Mouse (Mus musculus): ENCODE results near the gene Ccnt2. TPM values are rescaled to one million over a fixed set of nuclear protein-coding genes. Genes with fewer than 3 reads are reported as not detected.

Ccnt2 gene
- polyA plus RNA-seq, 1 experiment from 2014 or later = 127 TPM

DNA sequence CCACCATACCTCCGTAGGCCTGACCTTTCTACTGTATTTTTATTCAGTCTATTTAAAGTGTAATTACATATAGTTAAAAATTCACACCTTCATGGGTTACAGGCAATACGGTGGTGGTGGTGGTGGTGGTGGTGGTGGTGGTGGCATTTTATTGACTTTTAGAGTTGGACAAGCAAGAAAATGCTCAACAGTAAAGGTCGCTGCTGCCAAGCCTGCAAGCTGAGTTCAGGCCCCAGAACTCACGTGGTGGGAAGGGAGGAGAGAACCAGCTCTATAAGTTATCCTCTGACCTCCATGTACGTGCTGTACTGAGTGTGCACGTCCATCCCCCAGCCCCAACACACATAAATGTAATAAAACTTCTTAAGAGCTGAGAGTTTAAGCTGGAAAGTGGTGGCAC lies 42.4 kb downstream of the Ccnt2 start:
- 90% methylated on average over 6 of the region's 6 CpGs for WGBS
- Histone ChIP-seq H3K4me2 (ENCODE audit: low read length) (no peak overlapping the region), H3K36me3 (ENCODE audit: control insufficient read depth, insufficient read depth) (no peaks in the 10 kb centered on the region), H3K27ac (ENCODE audit: low read length) (no peak overlapping the region), H3K4me1 (replicated peaks; ENCODE audit: control insufficient read depth, insufficient read depth, low read length) (no peaks in the 10 kb centered on the region), H3K4me3 (replicated peaks; ENCODE audit: low read length) (no peak overlapping the region), H3K9ac (replicated peaks; ENCODE audit: low read depth, low read length) (no peak overlapping the region), H3K27me3 (replicated peaks; ENCODE audit: control insufficient read depth, insufficient read depth, low read length) (no peaks in the 10 kb centered on the region), H3K9me3 (ENCODE audit: control insufficient read depth, low read length) (no peaks in the 10 kb centered on the region)
- ATAC-seq = no peak

DNA sequence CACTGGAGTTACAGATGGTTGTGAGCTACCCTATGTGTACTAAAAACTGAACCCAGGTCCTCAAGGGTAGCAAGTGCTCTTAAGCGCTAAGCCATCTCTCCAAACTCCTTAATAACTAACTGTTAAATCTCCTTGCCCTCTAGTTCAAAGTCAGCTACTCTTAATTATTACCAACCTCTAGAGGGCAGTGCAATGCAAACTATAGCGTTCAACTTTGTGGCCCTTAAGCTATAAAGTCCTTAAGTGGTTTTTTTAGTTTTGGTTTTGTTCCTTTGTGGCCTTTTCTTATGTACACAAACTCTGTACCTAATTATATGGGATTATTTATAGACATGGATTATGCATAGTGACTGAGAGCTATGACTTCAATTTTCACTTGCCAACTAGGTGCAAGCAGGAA lies 53.4 kb downstream of the Ccnt2 start:
- Histone ChIP-seq H3K36me3 (ENCODE audit: control insufficient read depth, insufficient read depth) (no peaks in the 10 kb centered on the region), H3K9ac (replicated peaks; ENCODE audit: low read depth, low read length) (no peak overlapping the region), H3K27ac (ENCODE audit: low read length) (no peak overlapping the region), H3K4me3 (replicated peaks; ENCODE audit: low read length) (no peak overlapping the region), H3K27me3 (replicated peaks; ENCODE audit: control insufficient read depth, insufficient read depth, low read length) (no peaks in the 10 kb centered on the region), H3K4me1 (replicated peaks; ENCODE audit: control insufficient read depth, insufficient read depth, low read length) (no peaks in the 10 kb centered on the region), H3K9me3 (ENCODE audit: control insufficient read depth, low read length) (no peaks in the 10 kb centered on the region), H3K4me2 (ENCODE audit: low read length) (no peak overlapping the region)
- WGBS = 20% methylated on average over 2 of the region's 2 CpGs
- ATAC-seq = peak; percentile 38; the same call in 1 of the 2 replicates

DNA sequence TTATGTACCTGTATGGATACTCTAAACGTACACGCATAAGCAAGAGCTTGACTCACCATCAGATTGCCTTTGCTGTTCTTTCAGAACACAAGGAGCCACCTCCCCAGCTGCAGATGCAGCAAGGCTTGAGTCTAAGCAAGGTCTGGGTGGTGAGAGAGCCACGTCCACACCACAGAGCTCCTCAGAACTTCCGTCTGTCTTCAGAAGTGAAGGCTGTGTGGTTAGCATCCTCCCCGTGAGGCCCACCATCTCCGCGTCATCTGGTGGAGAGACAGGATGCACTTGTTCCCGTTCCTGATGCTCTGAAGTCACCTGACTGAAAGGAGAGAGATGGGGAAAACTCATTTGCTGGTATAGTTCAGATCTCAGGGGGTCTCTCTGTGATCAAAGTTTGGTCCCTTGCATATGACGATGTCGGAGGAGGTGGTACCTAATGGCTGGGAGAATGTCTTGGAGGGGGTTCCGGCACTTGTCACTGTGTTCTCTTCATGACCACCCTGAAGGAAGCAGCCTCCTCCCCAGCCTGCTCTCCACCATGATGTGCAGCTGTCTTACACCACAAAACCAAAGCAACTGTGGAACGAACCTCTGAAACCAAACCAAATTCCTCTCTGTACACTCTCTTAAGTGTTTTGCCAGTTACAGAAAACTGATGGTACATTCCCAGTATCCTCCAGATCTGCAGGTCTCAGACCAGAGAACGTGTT lies 56.4 kb downstream of the Ccnt2 start:
- H3K4me2 ChIP-seq (ENCODE audit: low read length) = no peak overlapping the region
- no peaks in the 10 kb centered on the region for H3K27me3 ChIP-seq (replicated peaks; ENCODE audit: control insufficient read depth, insufficient read depth, low read length)
- H3K9me3 ChIP-seq (ENCODE audit: control insufficient read depth, low read length) = no peaks in the 10 kb centered on the region
- H3K9ac ChIP-seq (replicated peaks; ENCODE audit: low read depth, low read length) = no peak overlapping the region
- 90% methylated on average over 13 of the region's 13 CpGs for WGBS
- H3K4me1 ChIP-seq (replicated peaks; ENCODE audit: control insufficient read depth, insufficient read depth, low read length) = no peaks in the 10 kb centered on the region
- H3K27ac ChIP-seq (ENCODE audit: low read length) = no peak overlapping the region
- H3K4me3 ChIP-seq (replicated peaks; ENCODE audit: low read length) = no peak overlapping the region
- H3K36me3 ChIP-seq (ENCODE audit: control insufficient read depth, insufficient read depth) = no peaks in the 10 kb centered on the region
- ATAC-seq = no peak

DNA sequence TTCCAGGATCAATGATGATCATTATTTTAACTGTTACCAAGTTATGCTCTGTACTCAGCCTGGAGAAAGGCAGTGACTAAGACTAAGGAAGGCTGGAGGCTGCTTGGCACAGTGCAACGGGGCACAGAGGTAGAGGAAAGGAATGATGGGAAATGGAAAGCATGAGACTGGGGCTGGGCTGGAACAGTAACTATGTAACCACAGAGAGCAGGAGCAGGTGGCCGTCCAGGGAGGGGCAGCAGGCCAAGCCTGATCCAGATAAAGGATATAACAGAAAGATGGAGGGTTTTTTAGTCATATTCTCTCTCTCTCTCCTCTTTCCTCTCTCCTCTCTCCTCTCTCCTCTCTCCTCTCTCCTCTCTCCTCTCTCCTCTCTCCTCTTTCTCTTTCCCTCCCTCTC lies 59.8 kb downstream of the Ccnt2 start:
- H3K27me3 ChIP-seq (replicated peaks; ENCODE audit: control insufficient read depth, insufficient read depth, low read length) = no peaks in the 10 kb centered on the region
- no peaks in the 10 kb centered on the region for H3K36me3 ChIP-seq (ENCODE audit: control insufficient read depth, insufficient read depth)
- H3K4me3 ChIP-seq (replicated peaks; ENCODE audit: low read length) = no peak overlapping the region
- H3K9me3 ChIP-seq (ENCODE audit: control insufficient read depth, low read length) = no peaks in the 10 kb centered on the region
- H3K4me1 ChIP-seq (replicated peaks; ENCODE audit: control insufficient read depth, insufficient read depth, low read length) = no peaks in the 10 kb centered on the region
- no peak overlapping the region for H3K4me2 ChIP-seq (ENCODE audit: low read length)
- 31% methylated on average over 2 of the region's 2 CpGs for WGBS
- H3K9ac ChIP-seq (replicated peaks; ENCODE audit: low read depth, low read length) = no peak overlapping the region
- no peak for ATAC-seq
- no peak overlapping the region for H3K27ac ChIP-seq (ENCODE audit: low read length)

DNA sequence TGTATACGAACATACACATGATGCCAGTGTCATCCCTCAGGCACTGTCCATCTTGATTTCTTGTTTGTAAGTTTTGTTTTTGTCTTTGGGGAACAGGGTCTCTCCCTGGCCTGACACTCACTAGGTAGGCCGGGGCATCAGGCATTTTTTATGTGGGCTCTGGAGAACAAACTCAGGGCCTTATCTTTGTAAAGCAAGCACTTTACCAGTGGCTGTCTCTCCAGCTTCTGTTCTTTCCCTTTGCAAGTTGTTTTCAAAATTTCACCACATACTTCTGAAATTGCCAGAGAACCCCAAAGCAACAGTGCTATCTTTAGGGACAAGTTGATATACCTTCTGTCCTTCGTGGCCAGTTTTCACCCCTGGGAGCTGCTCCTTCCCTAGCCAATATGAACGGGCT lies 60.2 kb downstream of the Ccnt2 start:
- Histone ChIP-seq H3K27ac (ENCODE audit: low read length) (no peak overlapping the region), H3K9ac (replicated peaks; ENCODE audit: low read depth, low read length) (no peak overlapping the region), H3K27me3 (replicated peaks; ENCODE audit: control insufficient read depth, insufficient read depth, low read length) (no peaks in the 10 kb centered on the region), H3K4me1 (replicated peaks; ENCODE audit: control insufficient read depth, insufficient read depth, low read length) (no peaks in the 10 kb centered on the region), H3K4me2 (ENCODE audit: low read length) (no peak overlapping the region), H3K4me3 (replicated peaks; ENCODE audit: low read length) (no peak overlapping the region), H3K36me3 (ENCODE audit: control insufficient read depth, insufficient read depth) (no peaks in the 10 kb centered on the region), H3K9me3 (ENCODE audit: control insufficient read depth, low read length) (no peaks in the 10 kb centered on the region)
- ATAC-seq = no peak
- 76% methylated on average over 4 of the region's 4 CpGs for WGBS

DNA sequence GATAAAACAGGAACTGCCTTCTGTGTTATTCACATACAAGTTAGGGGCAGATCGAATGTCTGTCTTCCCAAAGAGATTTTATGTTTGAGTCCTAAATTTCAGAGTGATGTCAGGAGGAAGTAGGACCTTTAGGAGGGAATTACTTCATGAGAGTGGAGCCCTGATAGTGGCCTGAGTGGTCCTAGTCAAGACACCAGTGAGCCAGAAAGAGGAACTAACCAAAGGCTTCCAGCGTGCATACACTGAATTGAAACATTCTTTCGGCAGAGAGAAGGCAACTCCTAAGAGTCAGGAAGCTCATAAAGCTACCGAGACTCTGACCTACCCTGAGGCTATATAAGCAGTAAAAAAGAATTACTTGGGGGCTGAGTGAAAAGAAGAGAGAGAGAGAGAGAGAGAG lies 62.7 kb downstream of the Ccnt2 start:
- Histone ChIP-seq H3K9me3 (ENCODE audit: control insufficient read depth, low read length) (no peaks in the 10 kb centered on the region), H3K4me1 (replicated peaks; ENCODE audit: control insufficient read depth, insufficient read depth, low read length) (no peaks in the 10 kb centered on the region), H3K27ac (ENCODE audit: low read length) (no peak overlapping the region), H3K27me3 (replicated peaks; ENCODE audit: control insufficient read depth, insufficient read depth, low read length) (no peaks in the 10 kb centered on the region), H3K36me3 (ENCODE audit: control insufficient read depth, insufficient read depth) (no peaks in the 10 kb centered on the region), H3K4me3 (replicated peaks; ENCODE audit: low read length) (no peak overlapping the region), H3K4me2 (ENCODE audit: low read length) (no peak overlapping the region), H3K9ac (replicated peaks; ENCODE audit: low read depth, low read length) (no peak overlapping the region)
- no peak for ATAC-seq
- WGBS = 58% methylated on average over 4 of the region's 4 CpGs

DNA sequence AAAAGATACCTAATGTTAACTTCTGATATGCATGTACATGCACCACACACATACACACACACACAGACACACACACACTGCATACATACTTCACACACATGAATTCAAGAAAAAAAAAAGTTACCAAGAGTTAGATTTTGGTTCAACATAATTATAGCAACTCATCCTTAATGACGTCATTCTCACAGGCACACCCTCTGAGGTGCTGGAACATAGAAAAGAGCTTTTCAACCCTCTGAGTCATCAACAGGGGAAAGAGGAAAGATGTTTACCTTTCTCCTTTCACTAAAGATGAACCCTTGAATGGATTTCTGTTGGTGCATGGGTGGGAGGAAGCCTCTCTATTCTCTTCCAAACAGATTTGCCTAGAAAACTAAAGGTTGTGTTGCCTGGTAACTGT lies 64.6 kb downstream of the Ccnt2 start:
- Histone ChIP-seq H3K27me3 (replicated peaks; ENCODE audit: control insufficient read depth, insufficient read depth, low read length) (no peaks in the 10 kb centered on the region), H3K27ac (ENCODE audit: low read length) (no peak overlapping the region), H3K36me3 (ENCODE audit: control insufficient read depth, insufficient read depth) (no peaks in the 10 kb centered on the region), H3K4me1 (replicated peaks; ENCODE audit: control insufficient read depth, insufficient read depth, low read length) (no peaks in the 10 kb centered on the region), H3K9ac (replicated peaks; ENCODE audit: low read depth, low read length) (no peak overlapping the region), H3K4me3 (replicated peaks; ENCODE audit: low read length) (no peak overlapping the region), H3K4me2 (ENCODE audit: low read length) (no peak overlapping the region), H3K9me3 (ENCODE audit: control insufficient read depth, low read length) (no peaks in the 10 kb centered on the region)
- ATAC-seq = no peak
- WGBS = 70% methylated on average over 1 of the region's 1 CpGs

DNA sequence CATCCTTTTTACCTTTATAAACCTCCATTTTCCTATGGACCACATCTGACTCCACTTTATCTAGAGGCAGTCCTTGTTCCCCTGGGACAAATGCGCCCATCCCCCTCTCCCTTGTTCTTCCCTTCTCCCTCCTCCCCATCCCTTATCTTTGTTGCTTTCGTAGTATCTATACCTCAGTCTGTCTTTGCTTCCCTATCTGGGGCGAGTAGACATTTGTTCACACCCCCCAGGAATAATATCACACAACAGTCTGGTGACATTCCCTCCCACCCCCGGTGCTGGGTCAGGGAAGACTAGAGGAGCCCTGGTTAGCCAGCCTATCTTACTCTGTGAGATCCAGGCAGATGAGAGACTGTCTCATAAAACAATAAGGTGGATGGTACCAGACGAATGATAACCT lies 71.5 kb downstream of the Ccnt2 start:
- ATAC-seq = no peak
- H3K4me3 ChIP-seq (replicated peaks; ENCODE audit: low read length) = no peak overlapping the region
- no peak overlapping the region for H3K9ac ChIP-seq (replicated peaks; ENCODE audit: low read depth, low read length)
- no peaks in the 10 kb centered on the region for H3K4me1 ChIP-seq (replicated peaks; ENCODE audit: control insufficient read depth, insufficient read depth, low read length)
- H3K36me3 ChIP-seq (ENCODE audit: control insufficient read depth, insufficient read depth) = no peaks in the 10 kb centered on the region
- 88% methylated on average over 5 of the region's 5 CpGs for WGBS
- no peak overlapping the region for H3K4me2 ChIP-seq (ENCODE audit: low read length)
- H3K27ac ChIP-seq (ENCODE audit: low read length) = no peak overlapping the region
- no peaks in the 10 kb centered on the region for H3K27me3 ChIP-seq (replicated peaks; ENCODE audit: control insufficient read depth, insufficient read depth, low read length)
- H3K9me3 ChIP-seq (ENCODE audit: control insufficient read depth, low read length) = no peaks in the 10 kb centered on the region

DNA sequence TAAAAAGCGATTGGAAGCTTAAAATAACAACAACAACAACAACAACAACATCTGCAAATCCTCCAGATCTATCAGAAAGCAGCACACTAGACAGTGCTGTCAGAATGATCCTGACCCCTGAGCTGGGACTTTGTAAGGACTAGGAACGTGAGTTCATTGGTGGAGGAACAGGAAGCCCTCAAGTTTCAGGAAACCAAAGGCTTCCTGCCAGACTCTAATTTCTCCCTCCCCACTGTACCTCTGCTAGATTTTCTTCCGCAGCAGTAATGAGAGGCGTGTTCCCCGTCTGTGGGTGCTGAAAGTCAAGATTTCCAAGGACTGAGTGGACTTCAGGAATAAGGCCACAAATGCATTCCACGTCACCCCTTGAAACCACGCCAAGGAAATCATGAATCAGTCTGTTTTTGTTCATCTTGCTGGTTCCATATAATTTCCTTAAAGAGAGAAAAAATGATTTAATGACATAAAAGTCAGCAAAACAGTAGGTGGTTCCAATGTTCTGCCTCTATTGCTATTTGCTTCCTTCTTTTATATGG lies 76.2 kb downstream of the Ccnt2 start:
- H3K36me3 ChIP-seq (ENCODE audit: control insufficient read depth, insufficient read depth) = no peaks in the 10 kb centered on the region
- no peak overlapping the region for H3K4me3 ChIP-seq (replicated peaks; ENCODE audit: low read length)
- H3K9ac ChIP-seq (replicated peaks; ENCODE audit: low read depth, low read length) = no peak overlapping the region
- no peaks in the 10 kb centered on the region for H3K27me3 ChIP-seq (replicated peaks; ENCODE audit: control insufficient read depth, insufficient read depth, low read length)
- no peak overlapping the region for H3K27ac ChIP-seq (ENCODE audit: low read length)
- ATAC-seq = no peak
- no peaks in the 10 kb centered on the region for H3K4me1 ChIP-seq (replicated peaks; ENCODE audit: control insufficient read depth, insufficient read depth, low read length)
- 84% methylated on average over 7 of the region's 7 CpGs for WGBS
- H3K9me3 ChIP-seq (ENCODE audit: control insufficient read depth, low read length) = peaks cover 6% of the 10 kb centered on the region; the same call in 1 of the 2 replicates
- H3K4me2 ChIP-seq (ENCODE audit: low read length) = no peak overlapping the region

Measured in forebrain, embryonic 16.5 days (tissue).